ENCODE assay signal across 9 mouse cellular contexts in genomic region chr19:25052355-25052754, GRCm38 (mm10). TPM values are rescaled to one million over a fixed set of nuclear protein-coding genes. Genes with fewer than 3 reads are reported as not detected.
DNase-seq lines count a peak whose midpoint lies in the region; ATAC-seq lines count a peak whose summit lies in the region.
"Had no signal": no experiment of that assay in that cellular context is flagged by ENCODE, and none has a peak within 500 bp of the region (broad histone marks: within the 10 kb centered on the region; RNA-seq: fewer than 3 reads in every experiment).

No protein-coding gene starts in this region.

- peaks cover 32% of the 10 kb centered on the region for H3K36me3 ChIP-seq in macrophage (ENCODE audit: inconsistent target)
- H3K36me3 ChIP-seq in splenic B cell, adult 2 months (ENCODE audit: control insufficient read depth, insufficient read depth, low read length, poor library complexity, severe bottlenecking), result peaks cover 2% of the 10 kb centered on the region; the same call in 1 of the 2 replicates
- no peaks in the 10 kb centered on the region for H3K36me3 ChIP-seq in neural tube, embryonic 15.5 days

- no peak for ATAC-seq in neural tube, embryonic 15.5 days (ENCODE audit: low FRiP score)

- no peaks in the 10 kb centered on the region for H3K9me3 ChIP-seq in neural tube, embryonic 15.5 days (replicated peaks)

- intact Hi-C loops in left cerebral cortex, postnatal 36 days (cut with DNase I), result no loop called here

- no peaks in the 10 kb centered on the region for H3K4me1 ChIP-seq in neural tube, embryonic 15.5 days

- peak overlapping the region; percentile 18 for H3K4me3 ChIP-seq in macrophage (ENCODE audit: inconsistent target)
- H3K4me3 ChIP-seq in neural tube, embryonic 15.5 days (replicated peaks), result no peak overlapping the region

- H3K4me2 ChIP-seq in neural tube, embryonic 15.5 days, result no peak overlapping the region

- no peak overlapping the region for H3K9ac ChIP-seq in neural tube, embryonic 15.5 days (replicated peaks)

- peaks cover 90% of the 10 kb centered on the region for H3K79me2 ChIP-seq in macrophage (ENCODE audit: inconsistent target)

- H3K27me3 ChIP-seq in splenic B cell, adult 2 months (ENCODE audit: control insufficient read depth, insufficient read depth, low read length, poor library complexity, severe bottlenecking), result no peaks in the 10 kb centered on the region
- H3K27me3 ChIP-seq in neural tube, embryonic 15.5 days (replicated peaks), result no peaks in the 10 kb centered on the region

- peak overlapping the region; percentile 80 for H3K27ac ChIP-seq in macrophage
- H3K27ac ChIP-seq in neural tube, embryonic 15.5 days (replicated peaks), result no peak overlapping the region

- 0% methylated on average over 7 of the region's 7 CpGs for WGBS in macrophage (ENCODE audit: missing documents)
- 87% methylated on average over 7 of the region's 7 CpGs for WGBS in neural tube, embryonic 15.5 days

- DNase-seq in CD8-positive naive resting alpha-beta T cell, adult 2 months (ENCODE audit: low read depth in 2 of 2, low spot score in 2 of 2), result peak; percentile 73 to 76
- DNase-seq in c-Kit-positive CD71-negative TER-119-negative erythroid progenitor cells, embryonic 14.5 days (ENCODE audit: low read depth), result peak; percentile 43
- peak; percentile 88 for DNase-seq in splenic B cell, adult 2 months (ENCODE audit: low read depth, low spot score)
- DNase-seq in urinary bladder, postnatal 25 days (ENCODE audit: low spot score), result no peak
- no peak for DNase-seq in left cerebral cortex, postnatal 36 days (ENCODE audit: low spot score in 2 of 2)
- DNase-seq: cerebellum, adult 11 months; right cerebral cortex, adult 18-20 months had no signal

RNA-seq across cellular contexts. Expression of gene Dock8, which starts 53.0 kb away (rescaled TPM):
- total RNA-seq in macrophage (2018; cell fraction: chromatin; rRNA removed), result 100 to 1,000 TPM in 21 of 26 experiments, 10 to 100 TPM in 5; 26.4 to 284 (median 186) TPM
- 100 to 1,000 TPM in 1 of 26 experiments, 10 to 100 TPM in 25; 43.4 to 106 (median 61.6) TPM for total RNA-seq in macrophage (2018; cell fraction: cytosol; rRNA removed)
- total RNA-seq in macrophage (2018; cell fraction: nucleus; rRNA removed), result 100 to 1,000 TPM in 19 of 26 experiments, 10 to 100 TPM in 7; 29.5 to 215 (median 138) TPM
- 41.2 to 71.9 TPM (median 45.5 TPM) in 3 replicates for polyA plus RNA-seq in macrophage (2018)
- 1.2 and 9.1 TPM in 2 replicates for polyA plus RNA-seq in neural tube, embryonic 15.5 days (2015; fragmentation: Nextera tagmentation; extraction: Ambion mirVana)
- total RNA-seq in left cerebral cortex, postnatal 36 days (2021), result 1 to 10 TPM; 2.3 to 4.6 TPM

Comparison
In these comparisons a context has a peak if more than half of its experiments do, and no peak if none do; other contexts are left out.
1. DNase-seq: peak in CD8-positive naive resting alpha-beta T cell, adult 2 months (2 of 2), c-Kit-positive CD71-negative TER-119-negative erythroid progenitor cells, embryonic 14.5 days (single experiment) and splenic B cell, adult 2 months (single experiment); none in urinary bladder, postnatal 25 days (single experiment) and left cerebral cortex, postnatal 36 days (0 of 2).